ENCODE assay signal across 29 mouse cellular contexts in the genomic region with DNA sequence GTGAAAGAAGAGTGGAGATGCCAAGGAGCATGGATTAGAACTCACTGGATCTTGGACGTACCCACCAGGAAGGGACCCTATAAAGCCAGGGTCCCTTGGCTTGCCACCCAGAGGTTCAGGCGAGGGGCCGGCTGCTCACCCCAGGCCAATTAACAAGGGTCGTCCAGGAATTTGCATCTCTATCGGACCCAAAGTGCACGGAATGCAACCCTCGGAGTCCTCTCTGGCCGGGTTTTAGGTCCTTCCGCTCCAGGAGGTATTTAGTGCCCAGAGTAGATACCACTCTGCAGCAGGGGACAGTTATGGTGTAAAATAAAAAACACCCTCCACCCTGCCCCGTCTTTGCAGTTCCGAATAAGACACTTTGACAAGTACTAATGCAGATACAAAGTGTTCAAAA. TPM values are rescaled to one million over a fixed set of nuclear protein-coding genes. Genes with fewer than 3 reads are reported as not detected.
DNase-seq lines count a peak whose midpoint lies in the region; ATAC-seq and TF ChIP-seq lines count a peak whose summit lies in the region.
"Had no signal": no experiment of that assay in that cellular context is flagged by ENCODE, and none has a peak within 500 bp of the region (broad histone marks: within the 10 kb centered on the region; RNA-seq: fewer than 3 reads in every experiment).

No protein-coding gene starts in this region.

- no peaks in the 10 kb centered on the region for H3K36me3 ChIP-seq in midbrain, embryonic 14.5 days (ENCODE audit: control insufficient read depth, insufficient read depth, low read length)
- no peaks in the 10 kb centered on the region for H3K36me3 ChIP-seq in midbrain, embryonic 16.5 days (ENCODE audit: control insufficient read depth, insufficient read depth, low read length)
- no peaks in the 10 kb centered on the region for H3K36me3 ChIP-seq in hindbrain, embryonic 12.5 days
- H3K36me3 ChIP-seq in hindbrain, postnatal 0 days (ENCODE audit: insufficient read depth, low read length): no peaks in the 10 kb centered on the region
- H3K36me3 ChIP-seq: embryonic facial prominence, embryonic 12.5 days; heart, embryonic 15.5 days; intestine, embryonic 15.5 days; midbrain, embryonic 13.5 days; stomach, embryonic 15.5 days had no signal

- no peak for TF ChIP-seq CTCF in hindbrain, postnatal 0 days (IDR thresholded peaks at IDR 0.05; ENCODE audit: low read depth)

- H3K27me3 ChIP-seq in midbrain, embryonic 14.5 days (ENCODE audit: control insufficient read depth, insufficient read depth, low read length): peaks cover 72% of the 10 kb centered on the region
- H3K27me3 ChIP-seq in midbrain, embryonic 16.5 days (ENCODE audit: control insufficient read depth, insufficient read depth, low read depth, low read length): peaks cover 45% of the 10 kb centered on the region
- peaks cover 93% of the 10 kb centered on the region for H3K27me3 ChIP-seq in hindbrain, embryonic 12.5 days
- H3K27me3 ChIP-seq in hindbrain, postnatal 0 days (ENCODE audit: insufficient read depth, low read length): peaks cover 29% of the 10 kb centered on the region

- no peak overlapping the region for H3K9ac ChIP-seq in midbrain, embryonic 14.5 days (replicated peaks; ENCODE audit: low read length)
- H3K9ac ChIP-seq in midbrain, embryonic 16.5 days (ENCODE audit: low read depth, low read length): no peak overlapping the region
- peak overlapping the region; percentile 44 for H3K9ac ChIP-seq in hindbrain, embryonic 12.5 days
- H3K9ac ChIP-seq in hindbrain, postnatal 0 days (replicated peaks; ENCODE audit: low read length): no peak overlapping the region
- H3K9ac ChIP-seq: embryonic facial prominence, embryonic 12.5 days; heart, embryonic 15.5 days; intestine, embryonic 15.5 days; midbrain, embryonic 13.5 days; stomach, embryonic 15.5 days had no signal

- DNase-seq in midbrain, embryonic 14.5 days: no peak
- DNase-seq in hindbrain, postnatal 0 days (ENCODE audit: low spot score): no peak
- DNase-seq in spleen, postnatal 36 days (ENCODE audit: low spot score in 2 of 2): no peak
- DNase-seq in adrenal gland, adult (ENCODE audit: inconsistent age in 2 of 2, low spot score in 1 of 2): no peak
- no peak for DNase-seq in heart, postnatal 4 days
- DNase-seq: adrenal gland, postnatal 25 days; cerebellum, adult 9-11 months; heart, postnatal 36 days; kidney, adult 9 months; kidney, postnatal 14 days; lung, adult 18-20 months; lung, postnatal 14 days; right cerebral cortex, adult 18-20 months; right cerebral cortex, postnatal 4 days; thymus, postnatal 25 days had no signal

- H3K4me3 ChIP-seq in midbrain, embryonic 14.5 days (replicated peaks; ENCODE audit: low read depth, low read length): no peak overlapping the region
- H3K4me3 ChIP-seq in midbrain, embryonic 16.5 days (ENCODE audit: low read depth, low read length): no peak overlapping the region
- H3K4me3 ChIP-seq in hindbrain, embryonic 12.5 days: peak overlapping the region; percentile 42
- 0 out of 2 replicates have a peak overlapping the region, but pooled peaks have one; percentile 10 for H3K4me3 ChIP-seq in hindbrain, postnatal 0 days (ENCODE audit: low read length)
- H3K4me3 ChIP-seq: embryonic facial prominence, embryonic 12.5 days; heart, embryonic 15.5 days; intestine, embryonic 15.5 days; stomach, embryonic 15.5 days had no signal

- WGBS in midbrain, embryonic 14.5 days: 6% methylated on average over 11 of the region's 11 CpGs
- WGBS in midbrain, embryonic 16.5 days: 8% methylated on average over 11 of the region's 11 CpGs
- WGBS in hindbrain, embryonic 12.5 days: under 1% methylated on average over 11 of the region's 11 CpGs
- WGBS in hindbrain, postnatal 0 days: 2% methylated on average over 11 of the region's 11 CpGs

- H3K4me2 ChIP-seq in midbrain, embryonic 14.5 days (ENCODE audit: low read length): 0 out of 2 replicates have a peak overlapping the region, but pooled peaks have one; percentile 18
- H3K4me2 ChIP-seq in midbrain, embryonic 16.5 days (ENCODE audit: low read length): no peak overlapping the region; the same call in 1 of the 2 replicates
- H3K4me2 ChIP-seq in hindbrain, embryonic 12.5 days (replicated peaks): peak overlapping the region; percentile 45
- H3K4me2 ChIP-seq in hindbrain, postnatal 0 days (ENCODE audit: low read depth, low read length): peak overlapping the region; percentile 34
- H3K4me2 ChIP-seq: embryonic facial prominence, embryonic 12.5 days; heart, embryonic 15.5 days; intestine, embryonic 15.5 days; stomach, embryonic 15.5 days had no signal

- no peak overlapping the region for H3K27ac ChIP-seq in midbrain, embryonic 14.5 days (replicated peaks; ENCODE audit: low read depth, low read length)
- no peak overlapping the region for H3K27ac ChIP-seq in midbrain, embryonic 16.5 days (ENCODE audit: low read length)
- H3K27ac ChIP-seq in hindbrain, embryonic 12.5 days: no peak overlapping the region
- H3K27ac ChIP-seq in hindbrain, postnatal 0 days: no peak overlapping the region
- H3K27ac ChIP-seq: embryonic facial prominence, embryonic 12.5 days; heart, embryonic 15.5 days; intestine, embryonic 15.5 days; midbrain, embryonic 13.5 days; stomach, embryonic 15.5 days had no signal

- no peak for ATAC-seq in midbrain, embryonic 14.5 days (ENCODE audit: low FRiP score, low TSS enrichment)
- ATAC-seq in midbrain, embryonic 16.5 days: no peak
- no peak for ATAC-seq in hindbrain, embryonic 12.5 days (ENCODE audit: low FRiP score)
- ATAC-seq in hindbrain, postnatal 0 days: no peak
- ATAC-seq: intestine, embryonic 15.5 days; midbrain, embryonic 13.5 days had no signal

- H3K4me1 ChIP-seq in midbrain, embryonic 14.5 days (ENCODE audit: control insufficient read depth, insufficient read depth, low read length): peaks cover 6% of the 10 kb centered on the region
- peaks cover 9% of the 10 kb centered on the region; the same call in 1 of the 2 replicates for H3K4me1 ChIP-seq in midbrain, embryonic 16.5 days (ENCODE audit: control insufficient read depth, insufficient read depth, low read length)
- H3K4me1 ChIP-seq in hindbrain, embryonic 12.5 days: peaks cover 4% of the 10 kb centered on the region; the same call in 1 of the 2 replicates
- no peaks in the 10 kb centered on the region for H3K4me1 ChIP-seq in hindbrain, postnatal 0 days (ENCODE audit: insufficient read depth, low read length)
- H3K4me1 ChIP-seq: embryonic facial prominence, embryonic 12.5 days; intestine, embryonic 15.5 days; stomach, embryonic 15.5 days had no signal

- H3K9me3 ChIP-seq in midbrain, embryonic 14.5 days (ENCODE audit: control insufficient read depth, low read length): 0 out of 2 replicates have a peak, but pooled peaks cover 3% of the 10 kb centered on the region
- 0 out of 2 replicates have a peak, but pooled peaks cover 2% of the 10 kb centered on the region for H3K9me3 ChIP-seq in midbrain, embryonic 16.5 days (replicated peaks; ENCODE audit: control insufficient read depth, low read length, poor library complexity, severe bottlenecking)
- peaks cover 2% of the 10 kb centered on the region; the same call in 1 of the 2 replicates for H3K9me3 ChIP-seq in hindbrain, embryonic 12.5 days (replicated peaks)
- H3K9me3 ChIP-seq in hindbrain, postnatal 0 days (ENCODE audit: low read length): no peaks in the 10 kb centered on the region
- H3K9me3 ChIP-seq: embryonic facial prominence, embryonic 12.5 days; heart, embryonic 15.5 days; intestine, embryonic 15.5 days; stomach, embryonic 15.5 days had no signal

RNA-seq across cellular contexts. Expression of a gene that starts 5.5 kb away (rescaled TPM):
- 0.34 and 0.46 TPM in 2 replicates for polyA plus RNA-seq in midbrain, embryonic 14.5 days (2014; fragmentation: Nextera tagmentation; extraction: Ambion mirVana)
- 0.40 and 0.45 TPM in 2 replicates for polyA plus RNA-seq in midbrain, embryonic 16.5 days (2015; fragmentation: Nextera tagmentation; extraction: Ambion mirVana)
- polyA plus RNA-seq in hindbrain, embryonic 12.5 days (2016; fragmentation: Nextera tagmentation; extraction: Ambion mirVana): 8.2 and 10.0 TPM in 2 replicates
- 49.6 and 57.2 TPM in 2 replicates for total RNA-seq in hindbrain, postnatal 0 days (2014; rRNA removed)
- polyA plus RNA-seq in hindbrain, postnatal 0 days (2015; fragmentation: Nextera tagmentation; extraction: Ambion mirVana): 9.8 and 10.9 TPM in 2 replicates
- total RNA-seq in heart, postnatal 4 days (2021): not detected
- total RNA-seq: common myeloid progenitor, adult 5-6 weeks; gastrocnemius, adult 18-20 months; heart, postnatal 36 days; liver, adult 2 months; megakaryocyte progenitor cell, adult 5-6 weeks had no signal
- polyA plus RNA-seq: C2C12; forebrain, embryonic 11.5 days; heart, embryonic 15.5 days; intestine, embryonic 15.5 days; limb, embryonic 11.5 days; liver, adult 2 months had no signal

RNA-seq across cellular contexts. Expression of a gene that starts 59.2 kb away (rescaled TPM):
- polyA plus RNA-seq in midbrain, embryonic 14.5 days (2014; fragmentation: Nextera tagmentation; extraction: Ambion mirVana): 21.3 and 21.6 TPM in 2 replicates
- polyA plus RNA-seq in midbrain, embryonic 16.5 days (2015; fragmentation: Nextera tagmentation; extraction: Ambion mirVana): 30.3 and 40.1 TPM in 2 replicates
- 6.4 and 7.8 TPM in 2 replicates for polyA plus RNA-seq in hindbrain, embryonic 12.5 days (2016; fragmentation: Nextera tagmentation; extraction: Ambion mirVana)
- total RNA-seq in hindbrain, postnatal 0 days (2014; rRNA removed): 66.4 and 67.1 TPM in 2 replicates
- polyA plus RNA-seq in hindbrain, postnatal 0 days (2015; fragmentation: Nextera tagmentation; extraction: Ambion mirVana): 37.0 and 37.8 TPM in 2 replicates
- under 1 TPM in 1 of 2 experiments, not detected in 1; 0.14 TPM for total RNA-seq in heart, postnatal 4 days (2021)
- total RNA-seq: common myeloid progenitor, adult 5-6 weeks; heart, postnatal 36 days; liver, adult 2 months; megakaryocyte progenitor cell, adult 5-6 weeks had no signal
- polyA plus RNA-seq: C2C12; liver, adult 2 months had no signal

Comparison
In these comparisons a context has a peak if more than half of its experiments do, and no peak if none do; other contexts are left out.
1. H3K4me3 ChIP-seq: peak in hindbrain, embryonic 12.5 days (single experiment) and hindbrain, postnatal 0 days (single experiment); none in midbrain, embryonic 14.5 days (single experiment) and midbrain, embryonic 16.5 days (single experiment).